Mouse (Mus musculus) lung, postnatal 0 days (tissue): ENCODE results near the gene Zbtb37. TPM values are rescaled to one million over a fixed set of nuclear protein-coding genes. Genes with fewer than 3 reads are reported as not detected.
"Not testable (repeated sequence)": the region's sequence is repeated elsewhere in the genome, so short reads cannot be mapped to it uniquely, and the experiment has no call there.

ENCODE experiments used
- ATAC-seq: fragments of 200-750 bp; cut with Nextera tagmentation; 2 replicates; pipeline ENCODE4 v1.8.0; 2017; ENCODE audit warnings: moderate library complexity
- DNase-seq: peaks from one replicate; pipeline ENCODE4 v3.0.0-alpha.2; 2016; ENCODE audit warnings: low spot score
- H3K27ac ChIP-seq: fragments of 300-500 bp; sonication (generic); 2 replicates; pipeline ENCODE4 v1.5.1; 2014; ENCODE audit warnings: antibody characterized with exemption, mild to moderate bottlenecking, low read length, mixed read lengths
- H3K27me3 ChIP-seq: fragments of 300-500 bp; sonication (generic); replicated peaks from 2 replicates; pipeline ENCODE4 v1.6.1; 2014; ENCODE audit warnings: low read length, mixed read lengths; ENCODE audit not compliant: insufficient read depth
- H3K36me3 ChIP-seq: fragments of 300-500 bp; sonication (generic); 2 replicates; pipeline ENCODE4 v1.6.1; 2014; ENCODE audit warnings: low read length, mixed read lengths; ENCODE audit not compliant: insufficient read depth
- H3K4me1 ChIP-seq: fragments of 300-500 bp; sonication (generic); 2 replicates; pipeline ENCODE4 v1.6.1; 2014; ENCODE audit warnings: antibody characterized with exemption, low read depth, low read length, mixed read lengths; ENCODE audit not compliant: insufficient read depth
- H3K4me2 ChIP-seq: fragments of 300-500 bp; sonication (generic); replicated peaks from 2 replicates; pipeline ENCODE4 v1.6.1; 2014; ENCODE audit warnings: low read depth, mild to moderate bottlenecking, low read length, moderate library complexity, mixed read lengths
- H3K4me3 ChIP-seq: fragments of 300-500 bp; sonication (generic); 2 replicates; pipeline ENCODE4 v1.5.1; 2014; ENCODE audit warnings: low read depth, low read length
- H3K9ac ChIP-seq: fragments of 300-500 bp; sonication (generic); replicated peaks from 2 replicates; pipeline ENCODE4 v1.6.1; 2014; ENCODE audit warnings: low read depth, mild to moderate bottlenecking
- H3K9me3 ChIP-seq: fragments of 300-500 bp; sonication (generic); 2 replicates; pipeline ENCODE4 v1.6.1; 2016; ENCODE audit warnings: low read length, mixed read lengths
- CTCF ChIP-seq: IDR thresholded peaks from 2 replicates; pipeline ENCODE4 v1.5.1; 2016; ENCODE audit warnings: antibody characterized with exemption, mild to moderate bottlenecking
- EP300 ChIP-seq: IDR thresholded peaks from 2 replicates; pipeline ENCODE4 v1.6.1; 2016; ENCODE audit warnings: antibody characterized with exemption, mild to moderate bottlenecking, control low read depth
- WGBS: fragments of 180-500 bp; shearing (Covaris S2); extraction: QIAGEN DNeasy Blood & Tissue Kit; methylation state at CpG from one replicate; pipeline ENCODE4 v1.1.7; 2014; 5-methylcytosine and 5-hydroxymethylcytosine counted together
- polyA plus RNA-seq: library from polyadenylated mRNA; unstranded; fragments of >200 nt; fragmentation: Nextera tagmentation; extraction: Ambion mirVana; gene quantifications from 2 replicates; pipeline ENCODE4 v1.2.1, GENCODE M21; 2015

Gene Zbtb37
- polyA plus RNA-seq, 1 experiment from 2014 or later, result 4.5 TPM

GRCm38 (mm10) chr1:161035281-161035785 is 684 bp upstream of the Zbtb37 start:
- peak; percentile 31 for ATAC-seq
- 0% methylated on average over 14 of the region's 14 CpGs for WGBS
- peaks cover 6% of the 10 kb centered on the region; the same call in 1 of the 2 replicates for H3K36me3 ChIP-seq
- peak; percentile 69 for DNase-seq
- peak overlapping the region; percentile 74 for H3K4me3 ChIP-seq
- H3K9ac ChIP-seq, result peak overlapping the region; percentile 78
- no peaks in the 10 kb centered on the region for H3K27me3 ChIP-seq
- peak overlapping the region; percentile 90 for H3K27ac ChIP-seq
- H3K4me2 ChIP-seq, result peak overlapping the region; percentile 78
- H3K9me3 ChIP-seq, result no peaks in the 10 kb centered on the region
- no peak for TF ChIP-seq CTCF
- TF ChIP-seq EP300, result no peak
- peaks cover 12% of the 10 kb centered on the region; the same call in 1 of the 2 replicates for H3K4me1 ChIP-seq

- Histone ChIP-seq H3K9me3 (no peaks in the 10 kb centered on the region), H3K36me3 (peaks cover 6% of the 10 kb centered on the region; the same call in 1 of the 2 replicates), H3K9ac (peak overlapping the region; percentile 78), H3K27ac (peak overlapping the region; percentile 90), H3K4me3 (peak overlapping the region; percentile 74), H3K27me3 (no peaks in the 10 kb centered on the region), H3K4me1 (peaks cover 12% of the 10 kb centered on the region; the same call in 1 of the 2 replicates), H3K4me2 (peak overlapping the region; percentile 63)
- no peak for TF ChIP-seq CTCF
- ATAC-seq (no peak), DNase-seq (no peak)
- 1% methylated on average over 21 of the region's 21 CpGs for WGBS
Measured at GRCm38 (mm10) chr1:161033856-161034434, 704 bp downstream of the Zbtb37 start.

- Histone ChIP-seq H3K4me3 (no peak overlapping the region), H3K9me3 (no peaks in the 10 kb centered on the region), H3K36me3 (0 out of 2 replicates have a peak, but pooled peaks cover 3% of the 10 kb centered on the region), H3K27ac (no peak overlapping the region), H3K4me1 (peaks cover 12% of the 10 kb centered on the region; the same call in 1 of the 2 replicates), H3K27me3 (no peaks in the 10 kb centered on the region), H3K4me2 (no peak overlapping the region), H3K9ac (no peak overlapping the region)
- no peak for DNase-seq
- 91% methylated on average over 7 of the region's 7 CpGs for WGBS
- ATAC-seq, result no peak
- TF ChIP-seq CTCF, result no peak
- no peak for TF ChIP-seq EP300
Measured at GRCm38 (mm10) chr1:161032345-161032744, 2.3 kb downstream of the Zbtb37 start.

- no peak for TF ChIP-seq CTCF
- no peak for TF ChIP-seq EP300
- H3K9ac ChIP-seq, result no peak overlapping the region
- no peaks in the 10 kb centered on the region for H3K27me3 ChIP-seq
- no peak overlapping the region for H3K27ac ChIP-seq
- no peaks in the 10 kb centered on the region for H3K9me3 ChIP-seq
- H3K4me3 ChIP-seq, result no peak overlapping the region
- ATAC-seq, result no peak
- no peak overlapping the region for H3K4me2 ChIP-seq
- WGBS, result 91% methylated on average over 9 of the region's 9 CpGs
- DNase-seq, result no peak
- peaks cover 12% of the 10 kb centered on the region; the same call in 1 of the 2 replicates for H3K4me1 ChIP-seq
- 0 out of 2 replicates have a peak, but pooled peaks cover under 1% of the 10 kb centered on the region for H3K36me3 ChIP-seq
Measured at GRCm38 (mm10) chr1:161031881-161032280, 2.8 kb downstream of the Zbtb37 start.

GRCm38 (mm10) chr1:161030058-161030457 is 4.6 kb downstream of the Zbtb37 start:
- H3K27ac ChIP-seq, result no peak overlapping the region
- no peak overlapping the region for H3K4me3 ChIP-seq
- DNase-seq (no peak), ATAC-seq (no peak)
- no peak overlapping the region for H3K9ac ChIP-seq
- no peaks in the 10 kb centered on the region for H3K27me3 ChIP-seq
- H3K36me3 ChIP-seq, result no peaks in the 10 kb centered on the region
- peaks cover 3% of the 10 kb centered on the region; the same call in 1 of the 2 replicates for H3K4me1 ChIP-seq
- H3K4me2 ChIP-seq, result no peak overlapping the region
- TF ChIP-seq CTCF (no peak), EP300 (no peak)
- no peaks in the 10 kb centered on the region for H3K9me3 ChIP-seq
- whole genome bisulfite sequencing, result 90% methylated on average over 3 of the region's 3 CpGs

- not testable (repeated sequence) for ATAC-seq, H3K4me3 ChIP-seq, H3K27me3 ChIP-seq, H3K4me2 ChIP-seq, H3K9me3 ChIP-seq, H3K36me3 ChIP-seq, H3K4me1 ChIP-seq, H3K27ac ChIP-seq, DNase-seq, H3K9ac ChIP-seq
- WGBS, result 89% methylated on average over 1 of the region's 1 CpGs
Measured at GRCm38 (mm10) chr1:161028427-161028826, 6.2 kb downstream of the Zbtb37 start.
